Mouse (Mus musculus) layer of hippocampus, postnatal 14 days (tissue): ENCODE data around the gene Grik1. TPM values are rescaled to one million over a fixed set of nuclear protein-coding genes. Genes with fewer than 3 reads are reported as not detected.
A peak's percentile ranks its signal among the peaks of the same experiment; 100 is the strongest.

Experiments
- DNase-seq, 2 experiments: peaks; one replicate each; pipeline ENCODE4 v3.0.0; 2021 to 2022; ENCODE audit warnings: low spot score in 2 of 2, mixed read lengths in 1 of 2
- long read RNA-seq, 2 experiments: library from polyadenylated mRNA; stranded (forward); transcript quantifications; one replicate each; pipeline ENCODE4 v2.0.0; 2021
- total RNA-seq, 2 experiments: library from RNA; stranded (reverse); gene quantifications; 2 replicates each; pipeline ENCODE4 v1.2.3; 2021

The Grik1 gene
- 10 to 100 TPM; 17.3 to 24.3 TPM for total RNA-seq
- long read RNA-seq, experiment 1, partial matches to known transcripts = 0 of 3 reads
- long read RNA-seq, experiment 1, other reads (novel, unspliced or antisense) = 3 of 3 reads
- long read RNA-seq, experiment 2, partial matches to known transcripts = 0 of 1 reads
- long read RNA-seq, experiment 2, other reads (novel, unspliced or antisense) = 1 of 1 reads

GRCm38 (mm10) chr16:88290132-88290772, at the start of gene Grik1:
Gene Grik1 (minus strand): TSS chr16:88290265.
- peak; percentile 24 to 36 for DNase-seq

- no peak for DNase-seq
These were observed 4.1 kb upstream of the Grik1 start for GRCm38 (mm10) chr16:88294209-88294608.

- DNase-seq = no peak
These were observed 514 bp downstream of the Grik1 start for GRCm38 (mm10) chr16:88289421-88290081.

GRCm38 (mm10) chr16:88258407-88258806, 31.7 kb downstream of the Grik1 start:
- DNase-seq = no peak

GRCm38 (mm10) chr16:88257072-88257471, 33.0 kb downstream of the Grik1 start:
- DNase-seq = no peak

GRCm38 (mm10) chr16:88256101-88256500, 34.0 kb downstream of the Grik1 start:
- DNase-seq = no peak

- DNase-seq = no peak
These were observed 37.4 kb downstream of the Grik1 start for GRCm38 (mm10) chr16:88252676-88253075.

GRCm38 (mm10) chr16:88251049-88251448, 39.0 kb downstream of the Grik1 start:
- no peak for DNase-seq

GRCm38 (mm10) chr16:88249825-88250224, 40.2 kb downstream of the Grik1 start:
- no peak for DNase-seq

- DNase-seq = no peak
These were observed 42.5 kb downstream of the Grik1 start for GRCm38 (mm10) chr16:88247586-88247985.

- peak; percentile 13 to 60 for DNase-seq
These were observed 45.4 kb downstream of the Grik1 start for GRCm38 (mm10) chr16:88244658-88245057.

GRCm38 (mm10) chr16:88225616-88226015, 64.4 kb downstream of the Grik1 start:
- DNase-seq = no peak

GRCm38 (mm10) chr16:88221932-88222331, 68.1 kb downstream of the Grik1 start:
- DNase-seq = no peak

GRCm38 (mm10) chr16:88212531-88212930, 77.5 kb downstream of the Grik1 start:
- DNase-seq = no peak

- no peak for DNase-seq
These were observed 78.2 kb downstream of the Grik1 start for GRCm38 (mm10) chr16:88211852-88212251.

- peak; percentile 53 to 74 for DNase-seq
These were observed 85.7 kb downstream of the Grik1 start for GRCm38 (mm10) chr16:88204400-88204799.

GRCm38 (mm10) chr16:88203985-88204384, 86.1 kb downstream of the Grik1 start:
- DNase-seq = no peak

GRCm38 (mm10) chr16:88187433-88188037, 102.5 kb downstream of the Grik1 start:
- DNase-seq = peak in 1 of 2 experiments; percentile 15

GRCm38 (mm10) chr16:88178813-88179212, 111.3 kb downstream of the Grik1 start:
- no peak for DNase-seq

GRCm38 (mm10) chr16:88177364-88177763, 112.7 kb downstream of the Grik1 start:
- no peak for DNase-seq

- peak; percentile 70 to 93 for DNase-seq
These were observed 115.9 kb downstream of the Grik1 start for GRCm38 (mm10) chr16:88174083-88174721.
